Mouse (Mus musculus) layer of hippocampus, adult 2 months (tissue): ENCODE measurements around the gene Ccdc86. TPM values are rescaled to one million over a fixed set of nuclear protein-coding genes. Genes with fewer than 3 reads are reported as not detected.

Source experiments
- DNase-seq, 2 experiments: peaks; one replicate each; pipeline ENCODE4 v3.0.0; 2022; ENCODE audit warnings: low spot score in 2 of 2
- H3K27ac ChIP-seq: fragments of 200-600 bp; 2 replicates; pipeline ENCODE4 v1.8.1; 2022
- H3K4me3 ChIP-seq: fragments of 200-600 bp; 2 replicates; pipeline ENCODE4 v1.8.1; 2022; ENCODE audit warnings: mild to moderate bottlenecking
- CTCF ChIP-seq: fragments of 200-600 bp; conservative IDR thresholded peaks from 2 replicates; pipeline ENCODE4 v1.8.1; 2022; ENCODE audit warnings: antibody characterized with exemption, mild to moderate bottlenecking, moderate library complexity
- total RNA-seq, 2 experiments: library from RNA; stranded (reverse); gene quantifications; 2 replicates each; pipeline ENCODE4 v1.2.3; 2021

Gene Ccdc86
- total RNA-seq, 2 experiments from 2014 or later = 7.9 to 9.7 TPM

- Histone ChIP-seq H3K4me3 (no peak overlapping the region), H3K27ac (no peak overlapping the region)
- no peak for TF ChIP-seq CTCF
- no peak for DNase-seq
Observed at GRCm38 (mm10) chr19:10973187-10973586, 24.1 kb upstream of the Ccdc86 start.

GRCm38 (mm10) chr19:10972660-10973059, 23.6 kb upstream of the Ccdc86 start:
- TF ChIP-seq CTCF = no peak
- no peak for DNase-seq
- no peak overlapping the region for H3K27ac ChIP-seq
- H3K4me3 ChIP-seq = no peak overlapping the region

GRCm38 (mm10) chr19:10970457-10970856, 21.4 kb upstream of the Ccdc86 start:
- Histone ChIP-seq H3K4me3 (no peak overlapping the region), H3K27ac (no peak overlapping the region)
- DNase-seq = no peak
- no peak for TF ChIP-seq CTCF

GRCm38 (mm10) chr19:10968578-10968977, 19.5 kb upstream of the Ccdc86 start:
- no peak overlapping the region for H3K4me3 ChIP-seq
- no peak for TF ChIP-seq CTCF

GRCm38 (mm10) chr19:10965721-10966120, 16.7 kb upstream of the Ccdc86 start:
- no peak for DNase-seq
- no peak overlapping the region for H3K4me3 ChIP-seq
- TF ChIP-seq CTCF = no peak
- no peak overlapping the region for H3K27ac ChIP-seq

More at GRCm38 (mm10) chr19:10968578-10968977, 19.5 kb upstream of the Ccdc86 start:
- no peak overlapping the region for H3K27ac ChIP-seq
- no peak for DNase-seq

- no peak for TF ChIP-seq CTCF
- Histone ChIP-seq H3K4me3 (no peak overlapping the region), H3K27ac (no peak overlapping the region)
- DNase-seq = no peak
Observed at GRCm38 (mm10) chr19:10959978-10960346, 10.9 kb upstream of the Ccdc86 start.

GRCm38 (mm10) chr19:10959085-10959977, 10.3 kb upstream of the Ccdc86 start:
- peak; percentile 91 for TF ChIP-seq CTCF
- peak; percentile 65 to 73 for DNase-seq

GRCm38 (mm10) chr19:10952021-10952939, 3.2 kb upstream of the Ccdc86 start:
- TF ChIP-seq CTCF = no peak
- H3K4me3 ChIP-seq = no peak overlapping the region
- H3K27ac ChIP-seq = peak overlapping the region; percentile 76
- DNase-seq = peak in 1 of 2 experiments; percentile 25

More at GRCm38 (mm10) chr19:10959085-10959977, 10.3 kb upstream of the Ccdc86 start:
- no peak overlapping the region for H3K27ac ChIP-seq
- no peak overlapping the region for H3K4me3 ChIP-seq

GRCm38 (mm10) chr19:10949558-10949957, 492 bp upstream of the Ccdc86 start:
- no peak for TF ChIP-seq CTCF
- Histone ChIP-seq H3K4me3 (peak overlapping the region; percentile 40), H3K27ac (peak overlapping the region; percentile 75)
- no peak for DNase-seq

- DNase-seq = no peak
Observed at GRCm38 (mm10) chr19:10948416-10948815, 650 bp downstream of the Ccdc86 start.

GRCm38 (mm10) chr19:10947219-10947618, 1.8 kb downstream of the Ccdc86 start:
- peak overlapping the region; percentile 19; the same call in 1 of the 2 replicates for H3K4me3 ChIP-seq
- no peak overlapping the region for H3K27ac ChIP-seq
- TF ChIP-seq CTCF = no peak
- DNase-seq = no peak

More at GRCm38 (mm10) chr19:10948416-10948815, 650 bp downstream of the Ccdc86 start:
- peak overlapping the region; percentile 81; the same call in 1 of the 2 replicates for H3K27ac ChIP-seq
- peak overlapping the region; percentile 74 for H3K4me3 ChIP-seq
- no peak for TF ChIP-seq CTCF

- Histone ChIP-seq H3K4me3 (no peak overlapping the region), H3K27ac (no peak overlapping the region)
- no peak for DNase-seq
- TF ChIP-seq CTCF = no peak
Observed at GRCm38 (mm10) chr19:10946506-10946905, 2.6 kb downstream of the Ccdc86 start.

- no peak for DNase-seq
- no peak for TF ChIP-seq CTCF
- H3K4me3 ChIP-seq = no peak overlapping the region
- no peak overlapping the region for H3K27ac ChIP-seq
Observed at GRCm38 (mm10) chr19:10943955-10944354, 5.1 kb downstream of the Ccdc86 start.
